Mouse (Mus musculus) lung, adult 2 months (tissue): ENCODE data around the gene Yipf3.

ENCODE experiments used
- CTCF ChIP-seq: fragments of 200-500 bp; IDR thresholded peaks from 2 replicates; pipeline ENCODE4 v1.5.1; 2011; ENCODE audit warnings: mild to moderate bottlenecking, low read length, control low read depth; ENCODE audit not compliant: insufficient read depth
- POLR2A ChIP-seq: fragments of 200-500 bp; IDR thresholded peaks from 2 replicates; pipeline ENCODE4 v1.6.1; 2011; ENCODE audit warnings: low read depth, mild to moderate bottlenecking, control low read depth, low read length, borderline replicate concordance; ENCODE audit errors: extremely low read depth

DNA sequence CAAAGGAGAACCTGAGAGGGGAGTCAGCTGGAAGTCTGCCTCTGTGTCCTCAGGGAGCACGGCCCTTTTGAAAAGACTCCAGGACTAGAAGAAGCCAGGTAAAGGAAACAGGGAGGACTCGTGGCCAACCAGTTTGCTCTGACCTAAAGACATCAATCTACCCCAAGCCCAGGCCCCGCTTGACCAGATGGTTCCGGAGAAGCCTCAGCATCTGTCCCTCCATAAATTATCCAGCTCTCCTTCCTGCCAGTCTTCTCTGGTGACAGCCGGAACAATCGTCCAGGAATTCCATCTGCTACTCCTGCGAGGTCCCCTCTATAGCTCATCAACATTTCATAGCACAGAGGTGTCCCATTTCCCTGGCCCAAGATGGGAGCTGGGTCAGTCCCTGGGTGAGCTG lies 36.8 kb downstream of the Yipf3 start:
- TF ChIP-seq CTCF: no peak
- no peak for TF ChIP-seq POLR2A
